ENCODE assay signal across 35 mouse cellular contexts in genomic region chr16:35247364-35247763, GRCm38 (mm10).
"Had no signal": no experiment of that assay in that cellular context is flagged by ENCODE, and none has a peak within 500 bp of the region (broad histone marks: within the 10 kb centered on the region; RNA-seq: fewer than 3 reads in every experiment).

No protein-coding gene starts in this region.

- H3K4me2 ChIP-seq: heart, embryonic 11.5 days; heart, embryonic 12.5 days; heart, embryonic 13.5 days; heart, embryonic 15.5 days; hindbrain, embryonic 12.5 days; hindbrain, embryonic 13.5 days; hindbrain, embryonic 14.5 days; hindbrain, embryonic 15.5 days; intestine, embryonic 15.5 days; kidney, embryonic 15.5 days had no signal

- H3K9ac ChIP-seq: heart, embryonic 12.5 days; heart, embryonic 13.5 days; heart, embryonic 15.5 days; hindbrain, embryonic 12.5 days; hindbrain, embryonic 13.5 days; hindbrain, embryonic 14.5 days; hindbrain, embryonic 15.5 days; intestine, embryonic 15.5 days; kidney, embryonic 15.5 days had no signal

- H3K9me3 ChIP-seq: heart, embryonic 12.5 days; heart, embryonic 13.5 days; heart, embryonic 15.5 days; hindbrain, embryonic 10.5 days; hindbrain, embryonic 12.5 days; hindbrain, embryonic 13.5 days; hindbrain, embryonic 15.5 days; intestine, embryonic 15.5 days; kidney, embryonic 15.5 days had no signal

- ATAC-seq: hindbrain, embryonic 16.5 days; hindbrain, postnatal 0 days; inflammation-experienced regulatory T-cells, adult 6 months; intestine, embryonic 16.5 days; intestine, postnatal 0 days had no signal

- H3K36me3 ChIP-seq: heart, embryonic 12.5 days; heart, embryonic 15.5 days; hindbrain, embryonic 10.5 days; hindbrain, embryonic 12.5 days; hindbrain, embryonic 15.5 days; intestine, embryonic 15.5 days; kidney, embryonic 15.5 days had no signal

- H3K4me1 ChIP-seq: kidney, embryonic 15.5 days had no signal

- H3K4me3 ChIP-seq: heart, embryonic 12.5 days; heart, embryonic 13.5 days; heart, embryonic 15.5 days; hindbrain, embryonic 10.5 days; hindbrain, embryonic 12.5 days; hindbrain, embryonic 13.5 days; hindbrain, embryonic 15.5 days; intestine, embryonic 15.5 days; kidney, embryonic 15.5 days; layer of hippocampus, adult 2 months; left cerebral cortex, adult 2 months had no signal

- H3K27ac ChIP-seq: heart, embryonic 13.5 days; heart, embryonic 15.5 days; hindbrain, embryonic 10.5 days; hindbrain, embryonic 12.5 days; hindbrain, embryonic 13.5 days; hindbrain, embryonic 14.5 days; hindbrain, embryonic 15.5 days; hindbrain, postnatal 0 days; intestine, embryonic 15.5 days; kidney, embryonic 15.5 days; kidney, postnatal 0 days; layer of hippocampus, adult 2 months; left cerebral cortex, adult 2 months had no signal

- DNase-seq: heart, postnatal 10 days; heart, postnatal 14 days; heart, postnatal 36 days; heart, postnatal 4 days; kidney, adult 11 months; kidney, adult 18-20 months; kidney, adult 2 months; kidney, adult 8-10 months; kidney, adult 9 months; kidney, postnatal 10 days; kidney, postnatal 14 days; kidney, postnatal 25 days; kidney, postnatal 36 days; kidney, postnatal 4 days; layer of hippocampus, adult 9-11 months; layer of hippocampus, postnatal 36 days had no signal

- H3K27me3 ChIP-seq: heart, embryonic 15.5 days; hindbrain, embryonic 12.5 days; hindbrain, embryonic 13.5 days; hindbrain, embryonic 15.5 days; intestine, embryonic 15.5 days; kidney, embryonic 15.5 days had no signal
